ENCODE assay signal across 10 mouse cellular contexts in the genomic region with DNA sequence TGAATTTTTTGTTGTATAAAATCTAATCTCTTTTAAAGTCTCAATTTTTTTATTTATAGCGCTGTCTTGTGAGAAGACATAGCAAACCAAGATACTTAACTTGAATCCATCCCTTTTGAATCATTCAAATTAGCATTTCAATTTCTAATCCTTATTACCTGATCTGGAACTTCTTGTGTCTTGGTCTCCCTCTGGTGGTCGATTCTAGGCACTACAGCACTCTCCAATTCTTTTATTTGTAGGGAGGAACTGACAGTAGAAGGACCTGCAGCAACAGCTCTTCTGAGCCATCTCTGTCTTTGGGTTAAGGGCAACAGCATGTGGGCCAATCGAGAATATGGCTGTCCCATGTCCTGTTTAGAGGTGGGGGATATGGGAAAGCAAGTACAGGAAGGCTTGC. TPM values are rescaled to one million over a fixed set of nuclear protein-coding genes. Genes with fewer than 3 reads are reported as not detected.
A peak's percentile ranks its signal among the peaks of the same experiment; 100 is the strongest.
DNase-seq lines count a peak whose midpoint lies in the region; ATAC-seq lines count a peak whose summit lies in the region.
"Had no signal": no experiment of that assay in that cellular context is flagged by ENCODE, and none has a peak within 500 bp of the region (broad histone marks: within the 10 kb centered on the region; RNA-seq: fewer than 3 reads in every experiment).

No protein-coding gene starts in this region.

- 13% methylated on average over 3 of the region's 3 CpGs for WGBS in hindbrain, embryonic 14.5 days
- WGBS in hindbrain, embryonic 16.5 days: 10% methylated on average over 3 of the region's 3 CpGs

- no peak for ATAC-seq in hindbrain, embryonic 14.5 days (ENCODE audit: low FRiP score)
- no peak for ATAC-seq in hindbrain, embryonic 16.5 days

- H3K9me3 ChIP-seq in hindbrain, embryonic 14.5 days (ENCODE audit: control insufficient read depth, low read length): no peaks in the 10 kb centered on the region
- H3K9me3 ChIP-seq in hindbrain, embryonic 16.5 days (ENCODE audit: control insufficient read depth, low read length): no peaks in the 10 kb centered on the region
- H3K9me3 ChIP-seq: midbrain, embryonic 12.5 days had no signal

- no peaks in the 10 kb centered on the region for H3K4me1 ChIP-seq in hindbrain, embryonic 14.5 days (replicated peaks; ENCODE audit: control insufficient read depth, insufficient read depth, low read length)
- H3K4me1 ChIP-seq in hindbrain, embryonic 16.5 days (ENCODE audit: control insufficient read depth, insufficient read depth, low read depth, low read length): no peaks in the 10 kb centered on the region
- H3K4me1 ChIP-seq: midbrain, embryonic 12.5 days had no signal

- no peaks in the 10 kb centered on the region for H3K27me3 ChIP-seq in hindbrain, embryonic 14.5 days (ENCODE audit: control insufficient read depth, insufficient read depth, low read length)
- H3K27me3 ChIP-seq in hindbrain, embryonic 16.5 days (replicated peaks; ENCODE audit: control insufficient read depth, insufficient read depth, low read length): no peaks in the 10 kb centered on the region
- H3K27me3 ChIP-seq: midbrain, embryonic 12.5 days had no signal

- no peak overlapping the region for H3K4me2 ChIP-seq in hindbrain, embryonic 14.5 days (replicated peaks)
- H3K4me2 ChIP-seq in hindbrain, embryonic 16.5 days (ENCODE audit: low read length): no peak overlapping the region
- H3K4me2 ChIP-seq: midbrain, embryonic 12.5 days had no signal

- no peak overlapping the region for H3K27ac ChIP-seq in hindbrain, embryonic 14.5 days
- H3K27ac ChIP-seq in hindbrain, embryonic 16.5 days (ENCODE audit: low read depth, low read length): no peak overlapping the region
- H3K27ac ChIP-seq: midbrain, embryonic 12.5 days had no signal

- intact Hi-C loops in left cerebral cortex, postnatal 10 days (cut with DNase I): loop anchor here (5.0 kb wide), 1 partner anchor 115 kb away; no protein-coding TSS in a partner anchor

- H3K4me3 ChIP-seq in hindbrain, embryonic 14.5 days (replicated peaks; ENCODE audit: low read length): no peak overlapping the region
- no peak overlapping the region for H3K4me3 ChIP-seq in hindbrain, embryonic 16.5 days (ENCODE audit: low read length)
- H3K4me3 ChIP-seq: erythroblast, embryonic 14.5 days; midbrain, embryonic 12.5 days had no signal

- H3K9ac ChIP-seq in hindbrain, embryonic 14.5 days: no peak overlapping the region
- no peak overlapping the region for H3K9ac ChIP-seq in hindbrain, embryonic 16.5 days (ENCODE audit: low read depth, low read length)
- H3K9ac ChIP-seq: midbrain, embryonic 12.5 days had no signal

- DNase-seq in hindbrain, embryonic 14.5 days (ENCODE audit: low spot score): peak; percentile 76
- peak; percentile 35 to 46 for DNase-seq in B cell, adult 2 months
- peak; percentile 69 for DNase-seq in MN1 (ENCODE audit: low spot score)
- DNase-seq in embryo, embryonic 10.5 days (ENCODE audit: low spot score): peak; percentile 85
- DNase-seq in left cerebral cortex, postnatal 10 days (ENCODE audit: extremely low spot score in 1 of 2, low spot score in 2 of 2): peak; percentile 22 to 27
- peak; percentile 20 to 35 for DNase-seq in right cerebral cortex, postnatal 10 days (ENCODE audit: low spot score in 2 of 2)
- DNase-seq in spleen, postnatal 36 days (ENCODE audit: low spot score in 2 of 2): no peak

- H3K36me3 ChIP-seq in hindbrain, embryonic 14.5 days (replicated peaks; ENCODE audit: control insufficient read depth, insufficient read depth): no peaks in the 10 kb centered on the region
- no peaks in the 10 kb centered on the region for H3K36me3 ChIP-seq in hindbrain, embryonic 16.5 days (ENCODE audit: control insufficient read depth, insufficient read depth, low read length)
- H3K36me3 ChIP-seq: midbrain, embryonic 12.5 days had no signal

RNA-seq across cellular contexts. Expression of gene Ins2, which starts 5.4 kb away (rescaled TPM):
- polyA plus RNA-seq in hindbrain, embryonic 14.5 days (2014; fragmentation: Nextera tagmentation; extraction: Ambion mirVana): 3.1 and 4.0 TPM in 2 replicates
- 3.1 and 3.4 TPM in 2 replicates for polyA plus RNA-seq in hindbrain, embryonic 16.5 days (2015; fragmentation: Nextera tagmentation; extraction: Ambion mirVana)
- not detected for total RNA-seq in left cerebral cortex, postnatal 10 days (2021)
- polyA plus RNA-seq: erythroblast, embryonic 14.5 days; midbrain, embryonic 12.5 days had no signal

Comparison
In these comparisons a context has a peak if more than half of its experiments do, and no peak if none do; other contexts are left out.
1. DNase-seq: peak in hindbrain, embryonic 14.5 days (single experiment), B cell, adult 2 months (2 of 2), MN1 (single experiment), embryo, embryonic 10.5 days (single experiment), left cerebral cortex, postnatal 10 days (2 of 2) and right cerebral cortex, postnatal 10 days (2 of 2); none in spleen, postnatal 36 days (0 of 2).